ENCODE assay signal across 9 mouse cellular contexts in genomic region chr13:21253569-21253968, GRCm38 (mm10). TPM values are rescaled to one million over a fixed set of nuclear protein-coding genes. Genes with fewer than 3 reads are reported as not detected.
DNase-seq lines count a peak whose midpoint lies in the region; ATAC-seq and TF ChIP-seq lines count a peak whose summit lies in the region.
"Had no signal": no experiment of that assay in that cellular context is flagged by ENCODE, and none has a peak within 500 bp of the region (broad histone marks: within the 10 kb centered on the region; RNA-seq: fewer than 3 reads in every experiment).

No protein-coding gene starts in this region.

- ATAC-seq in embryonic facial prominence, embryonic 13.5 days (ENCODE audit: insufficient number of reproducible peaks, insufficient read depth, low FRiP score, low TSS enrichment, low read depth), result no peak
- peak; percentile 80 for ATAC-seq in neural tube, embryonic 15.5 days (ENCODE audit: low FRiP score)

- peak overlapping the region; percentile 73 for H3K4me2 ChIP-seq in embryonic facial prominence, embryonic 13.5 days
- peak overlapping the region; percentile 72 for H3K4me2 ChIP-seq in neural tube, embryonic 15.5 days

- peak overlapping the region; percentile 52 for H3K4me3 ChIP-seq in layer of hippocampus, adult 2 months
- H3K4me3 ChIP-seq in embryonic facial prominence, embryonic 13.5 days, result peak overlapping the region; percentile 53
- peak overlapping the region; percentile 59 for H3K4me3 ChIP-seq in limb, embryonic 10.5 days
- peak overlapping the region; percentile 58 for H3K4me3 ChIP-seq in neural tube, embryonic 15.5 days (replicated peaks)

- H3K4me1 ChIP-seq in embryonic facial prominence, embryonic 13.5 days, result peaks cover 4% of the 10 kb centered on the region; the same call in 1 of the 2 replicates
- H3K4me1 ChIP-seq in limb, embryonic 10.5 days, result no peaks in the 10 kb centered on the region
- H3K4me1 ChIP-seq in neural tube, embryonic 15.5 days, result 0 out of 2 replicates have a peak, but pooled peaks cover 1% of the 10 kb centered on the region

- TF ChIP-seq CTCF in layer of hippocampus, adult 2 months (conservative IDR thresholded peaks at IDR 0.05), result no peak

- peak overlapping the region; percentile 66 for H3K9ac ChIP-seq in embryonic facial prominence, embryonic 13.5 days
- peak overlapping the region; percentile 55 for H3K9ac ChIP-seq in neural tube, embryonic 15.5 days (replicated peaks)

- H3K9me3 ChIP-seq in embryonic facial prominence, embryonic 13.5 days, result no peaks in the 10 kb centered on the region
- no peaks in the 10 kb centered on the region for H3K9me3 ChIP-seq in limb, embryonic 10.5 days (replicated peaks)
- H3K9me3 ChIP-seq in neural tube, embryonic 15.5 days (replicated peaks), result no peaks in the 10 kb centered on the region

- no peak overlapping the region for H3K27ac ChIP-seq in layer of hippocampus, adult 2 months
- H3K27ac ChIP-seq in embryonic facial prominence, embryonic 13.5 days, result no peak overlapping the region
- H3K27ac ChIP-seq in limb, embryonic 10.5 days, result peak overlapping the region; percentile 71
- H3K27ac ChIP-seq in neural tube, embryonic 15.5 days (replicated peaks), result peak overlapping the region; percentile 60

- peaks cover 15% of the 10 kb centered on the region for H3K27me3 ChIP-seq in embryonic facial prominence, embryonic 13.5 days
- peaks cover 27% of the 10 kb centered on the region for H3K27me3 ChIP-seq in limb, embryonic 10.5 days (ENCODE audit: low read depth, poor library complexity, severe bottlenecking)
- peaks cover 7% of the 10 kb centered on the region for H3K27me3 ChIP-seq in neural tube, embryonic 15.5 days (replicated peaks)

- DNase-seq in layer of hippocampus, adult 2 months (ENCODE audit: low spot score in 2 of 2), result no peak
- no peak for DNase-seq in layer of hippocampus, postnatal 36 days
- DNase-seq in limb, embryonic 10.5 days (ENCODE audit: low spot score), result peak; percentile 63
- no peak for DNase-seq in layer of hippocampus, adult 9-10 months (ENCODE audit: low spot score)
- DNase-seq in urinary bladder, adult 18-20 months (ENCODE audit: low spot score in 2 of 2), result no peak
- DNase-seq in embryo, embryonic 11 days, result no peak

- H3K36me3 ChIP-seq in embryonic facial prominence, embryonic 13.5 days, result no peaks in the 10 kb centered on the region
- no peaks in the 10 kb centered on the region for H3K36me3 ChIP-seq in limb, embryonic 10.5 days
- H3K36me3 ChIP-seq in neural tube, embryonic 15.5 days, result no peaks in the 10 kb centered on the region

- WGBS in embryonic facial prominence, embryonic 13.5 days, result under 1% methylated on average over 12 of the region's 12 CpGs
- under 1% methylated on average over 12 of the region's 12 CpGs for WGBS in limb, embryonic 10.5 days
- under 1% methylated on average over 12 of the region's 12 CpGs for WGBS in neural tube, embryonic 15.5 days

RNA-seq across cellular contexts. Expression of gene Gpx5, which starts 39.0 kb away (rescaled TPM):
- not detected for total RNA-seq in layer of hippocampus, adult 2 months (2021)
- not detected for total RNA-seq in layer of hippocampus, postnatal 36 days (2021)
- polyA plus RNA-seq in embryonic facial prominence, embryonic 13.5 days (2015; fragmentation: Nextera tagmentation; extraction: Ambion mirVana), result not detected in 2 replicates
- not detected in 2 replicates for polyA plus RNA-seq in limb, embryonic 10.5 days (2016; fragmentation: Nextera tagmentation; extraction: Ambion mirVana)
- not detected in 2 replicates for polyA plus RNA-seq in neural tube, embryonic 15.5 days (2015; fragmentation: Nextera tagmentation; extraction: Ambion mirVana)
- total RNA-seq: liver, adult 2 months had no signal
- polyA plus RNA-seq: liver, adult 2 months had no signal

RNA-seq across cellular contexts. Expression of gene Gpx6, which starts 58.4 kb away (rescaled TPM):
- not detected for total RNA-seq in layer of hippocampus, adult 2 months (2021)
- total RNA-seq in layer of hippocampus, postnatal 36 days (2021), result not detected
- polyA plus RNA-seq in embryonic facial prominence, embryonic 13.5 days (2015; fragmentation: Nextera tagmentation; extraction: Ambion mirVana), result 0.38 and 0.39 TPM in 2 replicates
- polyA plus RNA-seq in limb, embryonic 10.5 days (2016; fragmentation: Nextera tagmentation; extraction: Ambion mirVana), result 0.62 and 0.91 TPM in 2 replicates
- polyA plus RNA-seq in neural tube, embryonic 15.5 days (2015; fragmentation: Nextera tagmentation; extraction: Ambion mirVana), result 0.24 and 0.27 TPM in 2 replicates

Comparison
In these comparisons a context has a peak if more than half of its experiments do, and no peak if none do; other contexts are left out.
1. H3K27ac ChIP-seq: peak in limb, embryonic 10.5 days (single experiment) and neural tube, embryonic 15.5 days (single experiment); none in layer of hippocampus, adult 2 months (single experiment) and embryonic facial prominence, embryonic 13.5 days (single experiment).
2. Peak in every context shown above with its lines, with median percentiles within 50 percentile points of each other: H3K4me3 ChIP-seq.